Mouse (Mus musculus) myocyte (in vitro differentiated cells): ENCODE measurements around the gene Ubald1. TPM values are rescaled to one million over a fixed set of nuclear protein-coding genes. Genes with fewer than 3 reads are reported as not detected.

Experiments
- H3K27me3 ChIP-seq: one replicate; pipeline ENCODE4 v1.6.1; 2011; ENCODE audit not compliant: control insufficient read depth, insufficient read depth, insufficient read length
- H3K36me3 ChIP-seq: one replicate; pipeline ENCODE4 v1.6.1; 2011; ENCODE audit not compliant: control insufficient read depth, insufficient read depth
- H3K4me2 ChIP-seq: one replicate; pipeline ENCODE4 v1.6.1; 2011; ENCODE audit warnings: low read depth, control low read depth
- H3K4me3 ChIP-seq: one replicate; pipeline ENCODE4 v1.5.1; 2011; ENCODE audit warnings: mild to moderate bottlenecking, control low read depth, moderate library complexity
- H3K79me2 ChIP-seq: one replicate; pipeline ENCODE4 v1.6.1; 2011; ENCODE audit not compliant: control insufficient read depth, insufficient read depth
- H3ac ChIP-seq: one replicate; pipeline ENCODE4 v1.6.1; 2011; ENCODE audit not compliant: control insufficient read depth, insufficient read length
- CEBPB ChIP-seq: IDR thresholded peaks from 2 replicates; pipeline ENCODE4 v1.6.1; 2011; ENCODE audit warnings: mild to moderate bottlenecking, moderate library complexity; ENCODE audit not compliant: poor library complexity, insufficient read depth, severe bottlenecking
- E2F4 ChIP-seq: IDR thresholded peaks from one replicate; pipeline ENCODE4 v1.6.1; 2011; ENCODE audit warnings: mild to moderate bottlenecking, control low read depth, moderate library complexity; ENCODE audit not compliant: insufficient read depth
- MAX ChIP-seq: IDR thresholded peaks from one replicate; pipeline ENCODE4 v1.6.1; 2011; ENCODE audit warnings: low read depth, mild to moderate bottlenecking, control low read depth
- MYOD1 ChIP-seq, 3 experiments: IDR thresholded peaks; one replicate each; pipeline ENCODE4 v1.6.1; 2011; ENCODE audit warnings: control low read depth in 2 of 3, low read depth in 2 of 3, mild to moderate bottlenecking in 2 of 3, moderate library complexity in 1 of 3; ENCODE audit not compliant: insufficient read length in 2 of 3, control insufficient read depth in 1 of 3
- MYOG ChIP-seq, 3 experiments: IDR thresholded peaks; one replicate each; pipeline ENCODE4 v1.6.1; 2011; ENCODE audit warnings: control low read depth in 2 of 3, low read depth in 2 of 3, mild to moderate bottlenecking in 2 of 3; ENCODE audit not compliant: insufficient read length in 2 of 3, control insufficient read depth in 1 of 3, insufficient read depth in 1 of 3
- POLR2A ChIP-seq: IDR thresholded peaks from one replicate; pipeline ENCODE4 v1.6.1; 2011; ENCODE audit warnings: low read depth, mild to moderate bottlenecking, control low read depth, moderate library complexity; ENCODE audit not compliant: insufficient read length
- POLR2AphosphoS2 ChIP-seq: IDR thresholded peaks from one replicate; pipeline ENCODE4 v1.6.1; 2011; ENCODE audit warnings: low read depth, control low read depth; ENCODE audit not compliant: insufficient read length
- REST ChIP-seq: IDR thresholded peaks from one replicate; pipeline ENCODE4 v1.6.1; 2011; ENCODE audit warnings: mild to moderate bottlenecking, control low read depth, moderate library complexity; ENCODE audit not compliant: insufficient read depth, insufficient read length
- SRF ChIP-seq: IDR thresholded peaks from one replicate; pipeline ENCODE4 v1.6.1; 2011; ENCODE audit warnings: low read depth; ENCODE audit not compliant: control insufficient read depth, insufficient read length
- TCF12 ChIP-seq: IDR thresholded peaks from one replicate; pipeline ENCODE4 v1.6.1; 2011; ENCODE audit warnings: mild to moderate bottlenecking, control low read depth; ENCODE audit not compliant: poor library complexity, insufficient read depth, severe bottlenecking
- TCF3 ChIP-seq: IDR thresholded peaks from one replicate; pipeline ENCODE4 v1.6.1; 2011; ENCODE audit warnings: low read depth, control low read depth; ENCODE audit not compliant: insufficient read length
- USF1 ChIP-seq: IDR thresholded peaks from one replicate; pipeline ENCODE4 v1.6.1; 2011; ENCODE audit warnings: low read depth, mild to moderate bottlenecking, control low read depth, moderate library complexity
- polyA plus RNA-seq: library from polyadenylated mRNA; unstranded; fragments of >200 nt; fragmentation: generic; extraction: Trizol; gene quantifications from one replicate; pipeline ENCODE4 v1.2.1, GENCODE M21; 2012; ENCODE audit warnings: missing spikeins

Ubald1 gene
- polyA plus RNA-seq, 1 experiment, result 79.5 TPM

GRCm38 (mm10) chr16:4920556-4920955 lies 40.4 kb upstream of the Ubald1 start:
- H3K79me2 ChIP-seq, result no peaks in the 10 kb centered on the region
- H3K27me3 ChIP-seq, result no peaks in the 10 kb centered on the region
- H3K36me3 ChIP-seq, result peaks cover 15% of the 10 kb centered on the region
- H3ac ChIP-seq, result no peak overlapping the region
- no peak overlapping the region for H3K4me3 ChIP-seq
- H3K4me2 ChIP-seq, result no peak overlapping the region
- TF ChIP-seq TCF3, result no peak
- no peak for TF ChIP-seq USF1
- no peak for TF ChIP-seq SRF
- TF ChIP-seq TCF12, result no peak
- no peak for TF ChIP-seq CEBPB
- TF ChIP-seq REST, result no peak
- no peak for TF ChIP-seq POLR2AphosphoS2
- TF ChIP-seq MYOD1 (IDR thresholded peaks at IDR 0.05; ENCODE audit: control insufficient read depth in 1 of 3, insufficient read length in 2 of 3, low read depth in 2 of 3), result no peak
- TF ChIP-seq MYOG (IDR thresholded peaks at IDR 0.05; ENCODE audit: control insufficient read depth in 1 of 3, insufficient read depth in 1 of 3, insufficient read length in 2 of 3, low read depth in 2 of 3), result no peak
- no peak for TF ChIP-seq MAX
- TF ChIP-seq E2F4, result no peak
- TF ChIP-seq POLR2A, result no peak

GRCm38 (mm10) chr16:4916608-4917007 lies 36.5 kb upstream of the Ubald1 start:
- Histone ChIP-seq H3K36me3 (peaks cover 9% of the 10 kb centered on the region), H3K4me2 (no peak overlapping the region), H3K79me2 (no peaks in the 10 kb centered on the region), H3ac (no peak overlapping the region), H3K27me3 (no peaks in the 10 kb centered on the region), H3K4me3 (no peak overlapping the region)
- TF ChIP-seq E2F4 (no peak), POLR2AphosphoS2 (no peak), REST (no peak), MYOG (IDR thresholded peaks at IDR 0.05; ENCODE audit: control insufficient read depth in 1 of 3, insufficient read depth in 1 of 3, insufficient read length in 2 of 3, low read depth in 2 of 3) (no peak), MAX (no peak), TCF3 (no peak), MYOD1 (IDR thresholded peaks at IDR 0.05; ENCODE audit: control insufficient read depth in 1 of 3, insufficient read length in 2 of 3, low read depth in 2 of 3) (no peak), SRF (no peak), TCF12 (no peak), USF1 (no peak), CEBPB (no peak), POLR2A (no peak)

DNA sequence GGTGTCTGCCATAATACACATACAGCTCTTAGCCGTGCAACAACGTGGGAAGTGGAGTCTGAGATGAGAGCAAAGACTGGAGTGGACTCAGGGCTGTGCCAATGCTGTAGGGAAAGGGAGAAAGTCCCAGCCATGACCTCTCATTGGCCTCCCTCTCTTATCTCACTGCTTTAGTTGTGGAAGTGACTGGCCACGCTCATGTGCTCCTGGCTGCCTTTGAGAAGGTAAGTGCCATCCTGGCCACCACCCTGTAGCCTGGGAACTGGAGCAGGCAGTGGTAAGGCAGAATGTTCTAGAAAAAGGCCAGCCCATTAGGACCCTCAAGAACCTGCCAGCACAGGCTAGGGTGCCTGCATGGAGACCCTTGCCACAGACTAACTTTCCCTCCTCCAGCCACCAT lies 35.8 kb upstream of the Ubald1 start:
- no peak for TF ChIP-seq E2F4
- H3K79me2 ChIP-seq, result no peaks in the 10 kb centered on the region
- H3ac ChIP-seq, result no peak overlapping the region
- no peak overlapping the region for H3K4me2 ChIP-seq
- H3K36me3 ChIP-seq, result peaks cover 9% of the 10 kb centered on the region
- no peaks in the 10 kb centered on the region for H3K27me3 ChIP-seq
- H3K4me3 ChIP-seq, result no peak overlapping the region

DNA sequence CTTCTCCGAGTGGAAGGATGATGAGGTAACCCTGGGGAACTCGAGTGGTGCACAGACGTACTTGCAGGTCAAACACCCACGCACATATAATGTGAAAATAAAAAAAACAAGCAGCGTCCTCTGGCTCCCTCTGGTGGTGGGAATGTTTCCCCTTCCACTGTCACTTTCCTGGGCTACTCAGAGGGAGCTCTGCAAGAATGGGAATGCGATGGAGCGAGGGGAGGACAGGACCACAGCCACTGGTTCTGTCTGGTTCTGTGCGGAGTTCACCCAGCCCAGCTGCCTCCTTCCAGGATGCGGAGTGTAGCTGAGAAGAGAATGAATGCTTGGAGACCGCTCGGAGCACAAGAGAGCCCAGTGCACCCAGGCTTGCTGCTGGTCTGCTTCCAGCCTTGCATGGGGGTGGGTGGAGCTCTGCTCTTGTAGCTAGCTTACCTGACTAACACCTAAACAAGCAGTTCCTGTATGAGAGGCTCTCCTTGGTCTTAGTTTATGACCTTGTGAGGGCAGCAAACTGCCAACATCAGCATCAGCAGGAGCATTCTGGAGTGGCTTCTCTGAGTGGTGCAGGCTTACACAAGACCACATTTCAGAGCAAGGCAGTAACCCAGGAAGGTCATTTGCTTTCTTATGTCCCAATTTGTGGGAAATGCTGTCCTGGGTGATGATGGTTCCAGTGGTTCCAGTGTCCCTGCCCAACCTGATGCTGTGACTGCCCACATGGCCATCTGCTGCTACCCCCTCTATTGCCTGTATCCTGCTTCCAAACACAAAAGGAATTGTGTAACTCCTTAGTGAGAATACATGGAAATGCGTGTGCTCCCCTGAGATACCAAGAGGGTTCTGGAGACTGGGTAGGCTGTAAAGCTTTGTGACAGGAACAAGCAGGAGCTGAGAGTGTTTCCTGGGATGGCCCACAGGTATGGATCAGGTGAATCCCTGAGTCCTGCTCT lies 33.9 kb upstream of the Ubald1 start:
- Histone ChIP-seq H3K36me3 (peaks cover 14% of the 10 kb centered on the region), H3K4me2 (peak overlapping the region; percentile 64), H3K4me3 (no peak overlapping the region), H3K79me2 (no peaks in the 10 kb centered on the region), H3ac (no peak overlapping the region), H3K27me3 (no peaks in the 10 kb centered on the region)
- no peak for TF ChIP-seq POLR2AphosphoS2
- TF ChIP-seq E2F4, result no peak
- no peak for TF ChIP-seq TCF12
- TF ChIP-seq USF1, result no peak
- TF ChIP-seq REST, result no peak
- TF ChIP-seq MYOG (IDR thresholded peaks at IDR 0.05; ENCODE audit: control insufficient read depth in 1 of 3, insufficient read depth in 1 of 3, insufficient read length in 2 of 3, low read depth in 2 of 3), result no peak
- no peak for TF ChIP-seq CEBPB
- TF ChIP-seq MYOD1 (IDR thresholded peaks at IDR 0.05; ENCODE audit: control insufficient read depth in 1 of 3, insufficient read length in 2 of 3, low read depth in 2 of 3), result no peak
